Mouse (Mus musculus) liver, embryonic 15.5 days (tissue): ENCODE measurements around the gene Plekhj1. TPM values are rescaled to one million over a fixed set of nuclear protein-coding genes. Genes with fewer than 3 reads are reported as not detected.

ENCODE experiments used
- ATAC-seq: fragments of 200-750 bp; cut with Nextera tagmentation; 2 replicates; pipeline ENCODE4 v1.8.0; 2017; ENCODE audit warnings: moderate number of reproducible peaks, mild to moderate bottlenecking, moderate library complexity; ENCODE audit not compliant: insufficient read depth
- H3K27ac ChIP-seq: fragments of 300-500 bp; sonication (generic); replicated peaks from 2 replicates; pipeline ENCODE4 v1.5.1; 2015; ENCODE audit warnings: mild to moderate bottlenecking, inconsistent platforms
- H3K27me3 ChIP-seq: fragments of 300-500 bp; sonication (generic); 2 replicates; pipeline ENCODE4 v1.6.1; 2015; ENCODE audit warnings: mild to moderate bottlenecking, inconsistent platforms
- H3K36me3 ChIP-seq: fragments of 300-500 bp; sonication (generic); replicated peaks from 2 replicates; pipeline ENCODE4 v1.6.1; 2015; ENCODE audit warnings: moderate library complexity, mild to moderate bottlenecking, inconsistent platforms
- H3K4me1 ChIP-seq: fragments of 300-500 bp; sonication (generic); replicated peaks from 2 replicates; pipeline ENCODE4 v1.6.1; 2015; ENCODE audit warnings: inconsistent platforms
- H3K4me2 ChIP-seq: fragments of 300-500 bp; sonication (generic); 2 replicates; pipeline ENCODE4 v1.6.1; 2015; ENCODE audit warnings: moderate library complexity, mild to moderate bottlenecking, inconsistent platforms
- H3K4me3 ChIP-seq: fragments of 300-500 bp; sonication (generic); replicated peaks from 2 replicates; pipeline ENCODE4 v1.5.1; 2015; ENCODE audit warnings: mild to moderate bottlenecking, inconsistent platforms
- H3K9ac ChIP-seq: fragments of 300-500 bp; sonication (generic); 2 replicates; pipeline ENCODE4 v1.6.1; 2015; ENCODE audit warnings: moderate library complexity, mild to moderate bottlenecking, inconsistent platforms
- H3K9me3 ChIP-seq: fragments of 300-500 bp; sonication (generic); replicated peaks from 2 replicates; pipeline ENCODE4 v1.6.1; 2016; ENCODE audit warnings: inconsistent platforms
- WGBS: fragments of 180-500 bp; shearing (Covaris S2); methylation state at CpG from one replicate; pipeline ENCODE4 v1.1.7; 2015; ENCODE audit warnings: mixed read lengths; ENCODE audit not compliant: insufficient replicate concordance; 5-methylcytosine and 5-hydroxymethylcytosine counted together
- polyA plus RNA-seq: library from polyadenylated mRNA; unstranded; fragments of >200 nt; fragmentation: Nextera tagmentation; extraction: Ambion mirVana; gene quantifications from 2 replicates; pipeline ENCODE4 v1.2.1, GENCODE M21; 2015

Plekhj1 gene
- polyA plus RNA-seq, 1 experiment from 2014 or later, result 73.6 TPM

- H3K27me3 ChIP-seq, result no peaks in the 10 kb centered on the region
- H3K27ac ChIP-seq, result no peak overlapping the region
- no peaks in the 10 kb centered on the region for H3K9me3 ChIP-seq
- H3K9ac ChIP-seq, result no peak overlapping the region
- peaks cover 17% of the 10 kb centered on the region for H3K4me1 ChIP-seq
- no peak for ATAC-seq
- H3K4me3 ChIP-seq, result no peak overlapping the region
- H3K4me2 ChIP-seq, result no peak overlapping the region
- WGBS, result 77% methylated on average over 33 of the region's 33 CpGs
- peaks cover 98% of the 10 kb centered on the region for H3K36me3 ChIP-seq
Measured at GRCm38 (mm10) chr10:80791476-80792174, 6.8 kb downstream of the Plekhj1 start.

DNA sequence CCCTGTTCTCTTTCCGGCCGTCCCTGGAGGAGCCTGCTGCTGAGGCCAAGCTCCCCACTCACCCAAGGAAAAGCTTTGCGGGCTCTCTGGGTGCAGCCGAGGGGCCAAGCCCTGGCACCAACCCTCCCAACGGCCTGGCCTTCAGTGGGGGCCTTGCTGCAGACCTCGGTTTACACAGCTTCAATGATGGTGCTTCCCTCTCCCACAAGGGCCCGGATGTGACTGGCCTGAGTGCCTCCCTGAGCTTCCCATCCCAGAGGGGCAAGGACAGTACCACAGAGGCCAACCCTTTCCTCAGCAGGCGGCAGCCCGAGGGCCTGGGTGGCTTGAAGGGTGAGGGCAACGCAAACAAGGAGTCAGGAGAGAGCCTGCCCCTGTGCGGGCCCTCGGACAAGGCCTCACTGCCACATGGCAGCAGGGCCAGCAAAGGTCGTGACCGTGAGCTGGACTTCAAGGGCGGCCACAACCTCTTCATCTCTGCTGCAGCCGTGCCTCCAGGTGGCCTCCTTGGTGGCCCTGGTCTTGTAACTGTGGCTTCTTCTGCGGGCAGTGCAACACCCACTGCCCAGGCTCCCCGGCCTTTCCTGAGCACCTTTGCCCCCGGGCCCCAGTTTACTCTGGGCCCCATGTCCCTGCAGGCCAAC, 7.5 kb downstream of the Plekhj1 start:
- H3K36me3 ChIP-seq, result peaks cover 98% of the 10 kb centered on the region
- H3K27ac ChIP-seq, result no peak overlapping the region
- H3K4me2 ChIP-seq, result no peak overlapping the region
- no peaks in the 10 kb centered on the region for H3K27me3 ChIP-seq
- peaks cover 9% of the 10 kb centered on the region for H3K4me1 ChIP-seq
- H3K9ac ChIP-seq, result no peak overlapping the region
- H3K9me3 ChIP-seq, result no peaks in the 10 kb centered on the region
- no peak overlapping the region for H3K4me3 ChIP-seq
- 88% methylated on average over 19 of the region's 19 CpGs for WGBS
- ATAC-seq, result no peak

DNA sequence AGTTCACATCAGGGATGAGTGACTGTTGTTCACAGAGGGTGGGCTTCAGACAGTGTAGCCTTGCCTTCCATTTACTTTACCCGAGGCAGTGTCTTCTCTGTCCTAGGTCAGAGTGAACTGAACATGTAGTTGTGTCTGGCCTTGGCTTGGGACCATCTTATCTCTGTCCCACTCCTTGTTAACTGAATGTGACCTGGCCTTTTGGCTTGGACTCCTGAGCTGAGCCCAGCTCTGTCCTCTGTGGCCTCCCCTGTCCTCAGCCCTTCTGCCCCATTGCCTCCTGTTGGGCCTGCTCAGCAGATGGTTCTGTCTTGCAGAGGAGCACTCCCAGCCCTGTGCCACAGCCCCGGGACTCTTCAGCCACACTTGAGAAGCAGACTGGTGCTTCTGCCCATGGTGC, 10.9 kb downstream of the Plekhj1 start:
- ATAC-seq, result no peak

DNA sequence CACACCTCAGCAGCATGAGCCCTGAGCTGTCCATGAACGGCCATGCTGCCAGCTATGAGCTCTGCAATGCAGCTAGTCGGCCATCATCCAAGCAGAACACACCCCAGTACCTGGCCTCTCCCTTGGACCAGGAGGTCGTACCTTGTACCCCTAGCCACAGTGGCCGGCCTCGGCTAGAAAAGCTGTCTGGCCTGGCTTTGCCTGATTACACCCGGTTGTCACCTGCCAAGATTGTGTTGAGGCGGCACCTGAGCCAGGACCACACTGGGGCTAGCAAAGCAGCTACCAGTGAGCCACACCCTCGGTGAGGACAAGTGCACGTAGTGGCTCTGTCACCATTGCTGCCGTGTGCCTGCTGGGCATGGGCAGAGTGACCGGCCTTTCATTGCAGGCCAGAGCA, 12.5 kb downstream of the Plekhj1 start:
- no peak overlapping the region for H3K27ac ChIP-seq
- H3K27me3 ChIP-seq, result no peaks in the 10 kb centered on the region
- peaks cover 99% of the 10 kb centered on the region for H3K36me3 ChIP-seq
- no peaks in the 10 kb centered on the region for H3K4me1 ChIP-seq
- H3K4me3 ChIP-seq, result no peak overlapping the region
- H3K9me3 ChIP-seq, result no peaks in the 10 kb centered on the region
- no peak overlapping the region for H3K4me2 ChIP-seq
- no peak for ATAC-seq
- H3K9ac ChIP-seq, result no peak overlapping the region
- 88% methylated on average over 11 of the region's 11 CpGs for WGBS

More for the DNA sequence above, 10.9 kb downstream of the Plekhj1 start:
- Histone ChIP-seq H3K4me3 (no peak overlapping the region), H3K27me3 (no peaks in the 10 kb centered on the region), H3K27ac (no peak overlapping the region), H3K4me2 (no peak overlapping the region), H3K4me1 (peaks cover 4% of the 10 kb centered on the region), H3K9me3 (no peaks in the 10 kb centered on the region), H3K36me3 (peaks cover 99% of the 10 kb centered on the region), H3K9ac (no peak overlapping the region)
- WGBS, result 57% methylated on average over 2 of the region's 2 CpGs

DNA sequence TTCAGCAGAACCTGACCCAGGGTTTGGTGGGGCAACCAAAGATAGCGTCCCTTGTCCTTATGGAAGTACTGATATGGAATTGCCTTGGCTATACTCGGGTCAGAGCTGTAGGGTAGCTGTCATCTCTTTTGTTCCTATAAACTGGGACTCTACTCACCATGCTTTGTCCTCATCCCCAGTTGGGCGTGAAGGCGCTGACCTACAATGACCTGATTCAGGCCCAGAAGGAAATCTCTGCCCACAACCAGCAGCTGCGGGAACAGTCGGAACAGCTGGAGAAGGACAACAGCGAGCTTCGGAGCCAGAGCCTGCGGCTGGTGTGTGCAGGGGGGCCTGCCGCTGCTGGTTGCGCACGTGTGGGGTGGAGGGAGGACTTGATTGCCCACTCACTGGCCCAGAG, 13.6 kb downstream of the Plekhj1 start:
- Histone ChIP-seq H3K27me3 (no peaks in the 10 kb centered on the region), H3K9me3 (no peaks in the 10 kb centered on the region), H3K4me3 (no peak overlapping the region), H3K36me3 (peaks cover 99% of the 10 kb centered on the region), H3K9ac (no peak overlapping the region), H3K4me1 (no peaks in the 10 kb centered on the region), H3K4me2 (no peak overlapping the region), H3K27ac (no peak overlapping the region)
- 90% methylated on average over 12 of the region's 12 CpGs for WGBS
- ATAC-seq, result no peak

- ATAC-seq, result no peak
- WGBS, result 96% methylated on average over 2 of the region's 2 CpGs
- no peak overlapping the region for H3K4me3 ChIP-seq
- no peaks in the 10 kb centered on the region for H3K27me3 ChIP-seq
- no peak overlapping the region for H3K4me2 ChIP-seq
- no peaks in the 10 kb centered on the region for H3K9me3 ChIP-seq
- H3K9ac ChIP-seq, result no peak overlapping the region
- H3K4me1 ChIP-seq, result no peaks in the 10 kb centered on the region
- H3K36me3 ChIP-seq, result peaks cover 100% of the 10 kb centered on the region
- H3K27ac ChIP-seq, result no peak overlapping the region
Measured at GRCm38 (mm10) chr10:80784302-80784701, 14.1 kb downstream of the Plekhj1 start.

GRCm38 (mm10) chr10:80779565-80779964, 18.9 kb downstream of the Plekhj1 start:
- H3K9ac ChIP-seq, result no peak overlapping the region
- H3K36me3 ChIP-seq, result peaks cover 100% of the 10 kb centered on the region
- H3K4me3 ChIP-seq, result no peak overlapping the region
- peaks cover 6% of the 10 kb centered on the region for H3K4me1 ChIP-seq
- no peaks in the 10 kb centered on the region for H3K27me3 ChIP-seq
- no peak for ATAC-seq
- no peak overlapping the region for H3K27ac ChIP-seq
- no peaks in the 10 kb centered on the region for H3K9me3 ChIP-seq
- no peak overlapping the region for H3K4me2 ChIP-seq

DNA sequence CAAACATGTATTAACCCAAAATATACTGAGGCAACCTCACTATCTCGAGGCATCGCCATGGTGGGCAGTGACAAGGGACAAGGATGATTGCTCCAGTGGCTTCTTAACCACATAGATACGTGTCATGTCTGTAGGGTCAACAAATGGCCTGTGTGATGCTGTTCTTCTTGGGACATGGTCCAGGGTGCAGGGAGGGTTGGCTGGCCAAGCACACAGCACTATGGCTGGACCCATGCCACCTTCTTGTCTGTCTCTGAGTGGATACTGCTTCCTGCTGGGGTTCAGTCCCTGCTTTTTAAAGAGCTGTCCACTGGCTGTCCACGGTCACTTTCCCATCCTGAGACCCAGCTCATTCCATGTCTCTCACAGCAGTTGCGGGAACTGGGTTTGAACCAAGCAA, 21.3 kb downstream of the Plekhj1 start:
- Histone ChIP-seq H3K9me3 (no peaks in the 10 kb centered on the region), H3K27ac (no peak overlapping the region), H3K4me2 (no peak overlapping the region), H3K4me1 (peaks cover 22% of the 10 kb centered on the region), H3K27me3 (no peaks in the 10 kb centered on the region), H3K36me3 (peaks cover 100% of the 10 kb centered on the region), H3K9ac (no peak overlapping the region), H3K4me3 (no peak overlapping the region)
- ATAC-seq, result no peak
- WGBS, result 85% methylated on average over 5 of the region's 5 CpGs

DNA sequence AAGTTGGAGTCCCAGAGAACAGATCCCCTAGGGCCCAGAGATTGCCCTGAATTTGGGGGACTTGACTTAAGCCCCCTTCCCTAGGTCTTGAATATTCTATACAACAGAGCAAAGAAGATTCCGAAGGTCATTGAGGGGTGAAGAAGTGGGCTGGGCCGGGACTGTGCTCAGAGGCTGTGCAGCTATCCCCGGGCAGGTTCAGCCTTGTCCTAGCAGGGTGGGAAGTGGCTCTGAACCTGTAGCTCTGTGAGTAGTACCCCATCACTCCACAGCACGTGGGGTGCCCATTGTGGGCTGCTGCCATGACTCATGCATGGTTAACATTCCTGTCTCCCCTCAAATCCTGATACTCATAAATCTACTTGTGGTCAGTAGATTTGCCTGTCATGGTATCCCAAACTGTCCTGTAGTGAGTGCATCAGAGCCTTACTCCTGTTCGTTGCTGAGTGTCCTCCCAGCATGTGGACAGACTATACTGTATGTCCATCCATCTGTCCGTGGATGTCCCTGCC, 22.0 kb downstream of the Plekhj1 start:
- ATAC-seq, result no peak
- Histone ChIP-seq H3K4me3 (no peak overlapping the region), H3K27ac (no peak overlapping the region), H3K9me3 (no peaks in the 10 kb centered on the region), H3K27me3 (no peaks in the 10 kb centered on the region), H3K36me3 (peaks cover 100% of the 10 kb centered on the region), H3K4me2 (no peak overlapping the region), H3K4me1 (peaks cover 22% of the 10 kb centered on the region), H3K9ac (no peak overlapping the region)
- WGBS, result 82% methylated on average over 6 of the region's 6 CpGs

DNA sequence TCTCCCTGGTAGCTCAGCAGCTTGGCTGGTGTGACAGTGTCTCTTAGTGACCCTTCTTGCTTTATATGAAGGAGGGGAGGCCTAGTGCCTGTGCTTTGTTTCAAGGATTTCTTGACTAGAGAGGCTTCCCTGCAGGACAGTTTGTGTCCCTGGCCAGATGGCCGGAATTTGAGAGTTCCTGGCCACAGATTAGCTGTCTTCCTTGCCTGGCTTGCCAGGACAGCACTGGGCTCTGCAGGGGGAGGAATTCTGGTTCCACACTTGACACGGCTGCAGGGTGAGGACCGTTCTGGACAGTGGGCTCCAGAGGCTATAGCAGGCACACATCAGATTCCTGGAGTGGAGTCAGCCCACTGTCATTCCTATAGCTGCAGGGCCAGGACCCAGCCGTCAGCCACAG, 22.7 kb downstream of the Plekhj1 start:
- peaks cover 100% of the 10 kb centered on the region for H3K36me3 ChIP-seq
- no peaks in the 10 kb centered on the region for H3K27me3 ChIP-seq
- H3K4me2 ChIP-seq, result no peak overlapping the region
- H3K4me3 ChIP-seq, result no peak overlapping the region
- H3K9ac ChIP-seq, result no peak overlapping the region
- H3K27ac ChIP-seq, result no peak overlapping the region
- H3K4me1 ChIP-seq, result peaks cover 22% of the 10 kb centered on the region
- no peaks in the 10 kb centered on the region for H3K9me3 ChIP-seq
- no peak for ATAC-seq
- WGBS, result 87% methylated on average over 4 of the region's 4 CpGs

- peaks cover 100% of the 10 kb centered on the region for H3K36me3 ChIP-seq
- H3K4me3 ChIP-seq, result no peak overlapping the region
- ATAC-seq, result peak; percentile 22; the same call in 1 of the 2 replicates
- WGBS, result 72% methylated on average over 4 of the region's 4 CpGs
- no peak overlapping the region for H3K9ac ChIP-seq
- H3K27me3 ChIP-seq, result no peaks in the 10 kb centered on the region
- H3K9me3 ChIP-seq, result no peaks in the 10 kb centered on the region
- H3K4me1 ChIP-seq, result peaks cover 29% of the 10 kb centered on the region
- no peak overlapping the region for H3K4me2 ChIP-seq
- H3K27ac ChIP-seq, result no peak overlapping the region
Measured at GRCm38 (mm10) chr10:80774981-80775380, 23.4 kb downstream of the Plekhj1 start.
